Mouse (Mus musculus) liver, adult 2 months (tissue): ENCODE data around the gene Plcb3.

Source experiments
- CTCF ChIP-seq: fragments of 200-500 bp; IDR thresholded peaks from 2 replicates; pipeline ENCODE4 v1.5.1; 2011; ENCODE audit warnings: low read depth, low read length, control low read depth
- POLR2A ChIP-seq: fragments of 200-500 bp; IDR thresholded peaks from 2 replicates; pipeline ENCODE4 v1.6.1; 2011; ENCODE audit warnings: low read length, control low read depth; ENCODE audit not compliant: insufficient read depth; ENCODE audit errors: extremely low read depth

GRCm38 (mm10) chr19:6995255-6995991, 19.2 kb upstream of the Plcb3 start:
- TF ChIP-seq CTCF (no peak), POLR2A (no peak)
